Mouse (Mus musculus): ENCODE measurements around the gene Ppp1r14b. TPM values are rescaled to one million over a fixed set of nuclear protein-coding genes. Genes with fewer than 3 reads are reported as not detected.

The Ppp1r14b gene
- total and polyA plus RNA-seq, 2 experiments from 2014 or later: 201 to 226 TPM

DNA sequence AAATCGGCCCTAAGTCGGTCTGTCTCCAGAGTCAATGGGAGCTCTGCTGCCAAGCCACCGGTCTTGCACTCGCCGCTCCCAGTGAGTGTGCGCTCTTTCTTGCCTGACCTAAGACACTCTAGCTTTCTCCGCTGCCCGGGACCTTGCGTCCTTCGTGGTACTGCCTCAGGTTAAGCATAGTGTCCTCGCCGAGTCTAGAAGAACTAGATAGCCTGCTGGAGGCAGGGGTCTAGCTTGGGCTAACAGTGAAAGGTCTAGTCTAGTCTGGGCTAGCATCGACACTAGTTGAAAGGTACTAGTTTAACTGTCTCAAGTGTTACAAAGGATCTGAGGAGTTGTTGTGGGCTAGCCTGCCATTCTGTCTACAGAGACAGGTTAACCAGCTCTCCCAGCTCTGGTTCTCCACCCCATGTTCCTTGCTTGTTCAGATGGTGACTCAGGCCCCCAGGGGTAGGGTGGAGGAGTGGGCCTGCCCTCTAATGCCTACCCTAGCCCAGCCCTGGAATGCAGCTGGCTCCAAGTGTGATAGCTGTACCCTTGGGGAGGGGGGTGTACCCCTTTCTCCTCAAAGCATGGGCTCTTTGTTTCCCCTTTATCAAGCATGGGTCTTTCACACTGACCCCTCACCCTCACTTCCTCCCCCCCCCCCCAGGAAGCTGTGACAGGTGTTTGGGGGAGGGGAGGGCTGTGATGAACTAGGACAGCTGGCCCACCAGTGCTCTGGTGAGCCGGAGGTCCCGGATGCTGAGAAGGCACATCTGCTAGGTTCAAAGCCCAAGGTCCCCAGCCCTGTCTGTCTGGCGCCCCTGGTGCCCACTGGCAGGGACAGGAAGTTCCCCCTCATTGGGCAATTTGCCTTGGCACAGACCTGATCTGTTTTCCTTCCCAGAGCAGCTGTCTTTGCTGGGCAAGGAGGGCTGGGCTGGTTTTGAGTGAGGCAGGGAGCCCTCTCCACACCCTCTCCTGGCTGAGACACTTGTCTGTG lies 1.1 kb downstream of the Ppp1r14b start, which contains the start of gene Plcb3:
Gene Plcb3, minus strand, starts transcription at position 934 of the 985 bp plus-strand sequence.
- peak within 1 kb of the TSS; percentile 75 for H3K4me2 ChIP-seq (ENCODE audit: low read depth)
- peaks cover 9% of the 10 kb centered on the region for H3K36me3 ChIP-seq (ENCODE audit: insufficient read depth)
- H3K9ac ChIP-seq: peak within 1 kb of the TSS; percentile 80
- peak; percentile 7 for ATAC-seq
- H3K4me1 ChIP-seq (ENCODE audit: insufficient read depth): peaks cover 9% of the 10 kb centered on the region
- no peaks in the 10 kb centered on the region for H3K9me3 ChIP-seq (ENCODE audit: low read length)
- H3K27me3 ChIP-seq (ENCODE audit: insufficient read depth, low read length): no peaks in the 10 kb centered on the region
- peak within 1 kb of the TSS; percentile 85 for H3K27ac ChIP-seq (ENCODE audit: low read depth, low read length)
- H3K4me3 ChIP-seq (ENCODE audit: low read depth, low read length): peak within 1 kb of the TSS; percentile 82
- peak; percentile 63 for TF ChIP-seq CTCF (IDR thresholded peaks at IDR 0.05; ENCODE audit: low read depth)
- WGBS: under 1% methylated on average over 16 of the region's 16 CpGs
- peak; percentile 83 for DNase-seq

DNA sequence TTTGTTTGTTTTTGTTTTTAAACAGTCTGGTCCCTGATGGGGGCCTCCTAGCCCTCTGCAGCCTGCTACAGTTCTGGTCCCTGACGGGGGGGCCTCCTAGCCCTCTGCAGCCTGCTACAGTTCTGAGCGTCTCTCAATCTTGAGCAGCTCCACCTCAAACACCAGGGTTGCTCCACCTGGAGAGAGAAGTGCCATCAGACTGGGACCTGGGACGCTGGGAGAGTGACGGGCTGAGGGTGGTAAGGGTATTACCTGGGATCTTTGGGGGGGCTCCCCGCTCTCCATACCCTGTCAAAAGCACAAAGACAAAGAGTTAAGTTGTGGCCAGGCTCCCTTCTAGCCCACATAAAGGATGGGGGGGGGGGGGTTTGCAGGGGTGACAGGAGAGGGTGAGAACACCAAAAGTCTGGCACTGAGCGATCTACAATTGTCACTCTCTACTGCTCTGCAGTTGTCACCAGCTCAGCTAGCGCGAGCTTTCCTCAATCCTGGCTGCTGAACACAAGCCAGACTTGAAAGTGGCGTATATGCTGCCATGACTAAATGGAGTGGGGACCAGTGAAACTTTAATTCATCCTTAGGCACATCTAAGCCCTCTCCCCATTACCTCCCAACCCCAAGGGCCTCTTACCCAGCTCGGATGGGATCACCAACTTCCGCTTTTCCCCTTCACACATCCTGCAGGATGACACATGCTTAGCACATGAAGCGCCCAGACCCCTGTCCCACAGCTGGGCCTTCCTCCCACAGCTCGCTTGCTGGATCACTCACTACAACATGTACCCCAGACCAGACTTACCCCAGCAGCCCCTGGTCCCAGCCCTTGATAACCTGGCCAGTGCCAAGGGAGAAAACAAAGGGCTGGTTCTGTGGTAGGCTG lies 3.2 kb downstream of the Ppp1r14b start:
- 0 out of 2 replicates have a peak overlapping the region, but pooled peaks have one; percentile 28 for H3K9ac ChIP-seq
- peaks cover 9% of the 10 kb centered on the region for H3K4me1 ChIP-seq (ENCODE audit: insufficient read depth)
- peak overlapping the region; percentile 77; the same call in 1 of the 2 replicates for H3K4me2 ChIP-seq (ENCODE audit: low read depth)
- WGBS: 69% methylated on average over 13 of the region's 13 CpGs
- no peaks in the 10 kb centered on the region for H3K27me3 ChIP-seq (ENCODE audit: insufficient read depth, low read length)
- H3K36me3 ChIP-seq (ENCODE audit: insufficient read depth): peaks cover 16% of the 10 kb centered on the region
- H3K9me3 ChIP-seq (ENCODE audit: low read length): no peaks in the 10 kb centered on the region
- H3K4me3 ChIP-seq (ENCODE audit: low read depth, low read length): no peak overlapping the region
- ATAC-seq (no peak), DNase-seq (peak; percentile 18)
- no peak for TF ChIP-seq CTCF (IDR thresholded peaks at IDR 0.05; ENCODE audit: low read depth)
- peak overlapping the region; percentile 21; the same call in 1 of the 2 replicates for H3K27ac ChIP-seq (ENCODE audit: low read depth, low read length)

DNA sequence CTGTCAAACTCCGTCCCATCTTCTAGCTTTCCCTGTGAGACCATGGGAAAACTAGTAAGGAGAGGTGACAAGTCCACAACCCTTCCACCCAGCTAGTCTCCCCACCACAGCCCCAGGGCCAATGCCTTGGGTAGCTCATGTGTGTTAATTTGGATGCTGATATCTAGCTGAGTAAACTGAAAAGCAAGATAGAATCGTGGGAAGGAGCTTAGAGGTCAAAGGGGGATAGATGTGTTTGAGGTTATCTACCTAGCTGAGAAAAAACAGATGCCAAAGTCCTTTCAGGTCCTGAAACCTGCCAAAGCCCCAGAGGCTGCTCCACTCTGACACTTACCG lies 3.8 kb downstream of the Ppp1r14b start:
- Histone ChIP-seq H3K4me1 (ENCODE audit: insufficient read depth) (peaks cover 9% of the 10 kb centered on the region), H3K36me3 (ENCODE audit: insufficient read depth) (peaks cover 17% of the 10 kb centered on the region), H3K27me3 (ENCODE audit: insufficient read depth, low read length) (no peaks in the 10 kb centered on the region), H3K4me2 (ENCODE audit: low read depth) (peak overlapping the region; percentile 77), H3K27ac (ENCODE audit: low read depth, low read length) (peak overlapping the region; percentile 87), H3K4me3 (ENCODE audit: low read depth, low read length) (no peak overlapping the region), H3K9ac (0 out of 2 replicates have a peak overlapping the region, but pooled peaks have one; percentile 74), H3K9me3 (ENCODE audit: low read length) (no peaks in the 10 kb centered on the region)
- ATAC-seq (no peak), DNase-seq (no peak)
- no peak for TF ChIP-seq CTCF (IDR thresholded peaks at IDR 0.05; ENCODE audit: low read depth)
- WGBS: 37% methylated on average over 3 of the region's 3 CpGs

DNA sequence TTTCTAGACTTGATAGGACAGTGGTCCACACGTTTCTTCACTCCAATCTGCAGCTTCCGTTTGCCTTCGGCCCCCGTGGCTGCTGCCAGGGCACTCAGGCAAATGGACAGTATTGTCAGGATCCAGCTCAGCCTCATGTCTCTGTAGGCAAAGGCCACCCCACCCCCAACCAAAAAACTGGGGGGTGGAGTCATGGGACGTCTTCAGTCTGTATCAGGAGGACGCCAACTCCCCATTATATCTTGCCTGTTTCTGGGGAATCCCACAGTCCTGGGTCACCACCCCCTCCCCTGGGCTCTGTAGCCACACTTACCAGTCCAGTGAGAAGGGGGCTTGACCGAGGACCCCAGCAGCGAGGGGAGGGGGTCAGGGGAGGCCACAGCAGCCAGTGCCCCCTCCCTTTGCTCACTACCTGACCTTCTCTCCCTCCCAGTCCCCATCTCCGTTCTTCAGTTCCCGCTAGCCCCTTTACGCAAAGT lies 4.3 kb downstream of the Ppp1r14b start:
- Histone ChIP-seq H3K27me3 (ENCODE audit: insufficient read depth, low read length) (no peaks in the 10 kb centered on the region), H3K9me3 (ENCODE audit: low read length) (no peaks in the 10 kb centered on the region), H3K4me1 (ENCODE audit: insufficient read depth) (peaks cover 9% of the 10 kb centered on the region), H3K36me3 (ENCODE audit: insufficient read depth) (peaks cover 22% of the 10 kb centered on the region), H3K4me2 (ENCODE audit: low read depth) (peak overlapping the region; percentile 77), H3K27ac (ENCODE audit: low read depth, low read length) (peak overlapping the region; percentile 87), H3K4me3 (ENCODE audit: low read depth, low read length) (peak overlapping the region; percentile 55), H3K9ac (peak overlapping the region; percentile 74)
- 8% methylated on average over 11 of the region's 11 CpGs for WGBS
- no peak for ATAC-seq
- peak; percentile 25 for DNase-seq
- TF ChIP-seq CTCF (IDR thresholded peaks at IDR 0.05; ENCODE audit: low read depth): no peak

DNA sequence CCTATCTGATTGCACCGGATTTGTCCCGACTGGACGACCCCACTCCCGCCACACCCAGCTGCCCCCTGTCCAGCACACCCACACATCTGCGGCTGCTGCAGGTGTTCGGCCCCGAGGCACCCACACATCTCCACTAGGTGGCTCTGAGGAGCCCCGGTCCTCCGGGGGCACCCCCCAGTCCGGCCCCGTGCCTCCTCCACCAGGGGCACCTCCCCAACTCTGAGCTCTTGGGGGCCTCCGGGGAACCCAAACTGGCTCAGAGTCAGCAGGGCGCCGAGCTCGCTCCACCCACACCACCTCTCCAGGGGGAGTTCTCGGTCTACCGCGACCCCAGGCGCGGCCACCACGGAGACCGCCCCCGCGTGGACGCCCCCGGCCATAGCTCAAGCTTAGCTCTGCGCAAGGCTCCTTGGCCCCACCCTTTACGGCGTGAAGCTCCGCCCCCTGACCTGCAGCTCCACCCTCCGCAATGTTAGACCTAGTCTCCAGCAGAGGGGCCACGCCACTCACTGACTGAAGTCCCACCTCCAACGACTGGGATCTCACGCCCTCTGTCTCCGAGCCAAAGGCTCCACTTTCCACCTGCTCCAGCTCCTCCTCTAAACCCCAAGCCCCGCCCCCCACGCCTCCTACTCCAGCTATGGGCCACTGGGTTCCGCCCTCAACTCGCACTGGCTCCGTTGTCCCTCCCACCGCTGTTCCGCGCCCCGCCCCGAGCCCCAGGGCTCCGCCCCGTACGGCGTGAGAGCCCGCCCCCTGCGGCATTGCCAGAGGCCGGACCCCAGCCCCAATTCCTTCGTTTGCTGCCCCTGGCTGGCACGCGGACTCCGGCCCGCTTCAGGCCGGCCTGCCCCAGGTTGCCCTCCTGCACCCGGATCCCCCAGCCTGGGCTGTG lies 5.0 kb downstream of the Ppp1r14b start:
- Histone ChIP-seq H3K4me3 (ENCODE audit: low read depth, low read length) (peak overlapping the region; percentile 55), H3K4me1 (ENCODE audit: insufficient read depth) (peaks cover 9% of the 10 kb centered on the region), H3K36me3 (ENCODE audit: insufficient read depth) (peaks cover 23% of the 10 kb centered on the region), H3K27ac (ENCODE audit: low read depth, low read length) (peak overlapping the region; percentile 87), H3K27me3 (ENCODE audit: insufficient read depth, low read length) (no peaks in the 10 kb centered on the region), H3K4me2 (ENCODE audit: low read depth) (peak overlapping the region; percentile 77), H3K9me3 (ENCODE audit: low read length) (no peaks in the 10 kb centered on the region), H3K9ac (peak overlapping the region; percentile 74)
- DNase-seq: peak; percentile 98
- TF ChIP-seq CTCF (IDR thresholded peaks at IDR 0.05; ENCODE audit: low read depth): peak; percentile 77
- ATAC-seq: peak; percentile 84
- WGBS: 1% methylated on average over 56 of the region's 59 CpGs
